Mouse (Mus musculus) stomach, embryonic 16.5 days (tissue): ENCODE results near the gene Kcnn3. TPM values are rescaled to one million over a fixed set of nuclear protein-coding genes. Genes with fewer than 3 reads are reported as not detected.
A peak's percentile ranks its signal among the peaks of the same experiment; 100 is the strongest.

ENCODE experiments used
- ATAC-seq: fragments of 200-750 bp; cut with Nextera tagmentation; 2 replicates; pipeline ENCODE4 v1.8.0; 2017; ENCODE audit warnings: moderate number of reproducible peaks, moderate TSS enrichment; ENCODE audit not compliant: insufficient read depth, low FRiP score
- H3K27ac ChIP-seq: fragments of 300-500 bp; sonication (generic); 2 replicates; pipeline ENCODE4 v1.5.1; 2014; ENCODE audit warnings: low read length
- H3K27me3 ChIP-seq: fragments of 300-500 bp; sonication (generic); 2 replicates; pipeline ENCODE4 v1.6.1; 2014; ENCODE audit warnings: low read length, control low read depth, mixed read lengths; ENCODE audit not compliant: control insufficient read depth, insufficient read depth
- H3K36me3 ChIP-seq: fragments of 300-500 bp; sonication (generic); 2 replicates; pipeline ENCODE4 v1.6.1; 2014; ENCODE audit warnings: low read length; ENCODE audit not compliant: control insufficient read depth, insufficient read depth
- H3K4me1 ChIP-seq: fragments of 300-500 bp; sonication (generic); 2 replicates; pipeline ENCODE4 v1.6.1; 2014; ENCODE audit warnings: low read length, control low read depth, mixed read lengths; ENCODE audit not compliant: control insufficient read depth, insufficient read depth
- H3K4me2 ChIP-seq: fragments of 300-500 bp; sonication (generic); 2 replicates; pipeline ENCODE4 v1.6.1; 2014; ENCODE audit warnings: low read depth, low read length, mixed read lengths
- H3K4me3 ChIP-seq: fragments of 300-500 bp; sonication (generic); replicated peaks from 2 replicates; pipeline ENCODE4 v1.5.1; 2014; ENCODE audit warnings: mild to moderate bottlenecking, low read length
- H3K9ac ChIP-seq: fragments of 300-500 bp; sonication (generic); 2 replicates; pipeline ENCODE4 v1.6.1; 2014; ENCODE audit warnings: low read length
- H3K9me3 ChIP-seq: fragments of 300-500 bp; sonication (generic); replicated peaks from 2 replicates; pipeline ENCODE4 v1.6.1; 2016; ENCODE audit warnings: low read length, control low read depth; ENCODE audit not compliant: control insufficient read depth
- WGBS: fragments of 180-500 bp; shearing (Covaris S2); extraction: QIAGEN DNeasy Blood & Tissue Kit; methylation state at CpG from one replicate; pipeline ENCODE4 v1.1.7; 2014; 5-methylcytosine and 5-hydroxymethylcytosine counted together
- polyA plus RNA-seq: library from polyadenylated mRNA; unstranded; fragments of >200 nt; fragmentation: Nextera tagmentation; extraction: Ambion mirVana; gene quantifications from 2 replicates; pipeline ENCODE4 v1.2.1, GENCODE M21; 2015

Gene Kcnn3
- polyA plus RNA-seq, 1 experiment from 2014 or later = 5.9 TPM

GRCm38 (mm10) chr3:89549488-89549887 lies 29.5 kb downstream of the Kcnn3 start:
- Histone ChIP-seq H3K27ac (no peak overlapping the region), H3K4me3 (no peak overlapping the region), H3K36me3 (no peaks in the 10 kb centered on the region), H3K9ac (no peak overlapping the region), H3K9me3 (no peaks in the 10 kb centered on the region; the same call in 1 of the 2 replicates), H3K4me1 (peaks cover 8% of the 10 kb centered on the region; the same call in 1 of the 2 replicates), H3K4me2 (no peak overlapping the region), H3K27me3 (no peaks in the 10 kb centered on the region)
- WGBS = 29% methylated on average over 4 of the region's 4 CpGs
- 0 out of 2 replicates have a peak, but pooled peaks have one; percentile 51 for ATAC-seq

- H3K9me3 ChIP-seq = no peaks in the 10 kb centered on the region; the same call in 1 of the 2 replicates
- no peak overlapping the region for H3K9ac ChIP-seq
- whole genome bisulfite sequencing = 73% methylated on average over 2 of the region's 2 CpGs
- H3K4me3 ChIP-seq = no peak overlapping the region
- no peaks in the 10 kb centered on the region for H3K36me3 ChIP-seq
- ATAC-seq = no peak
- H3K27ac ChIP-seq = no peak overlapping the region
- H3K4me1 ChIP-seq = peaks cover 8% of the 10 kb centered on the region; the same call in 1 of the 2 replicates
- H3K27me3 ChIP-seq = no peaks in the 10 kb centered on the region
- no peak overlapping the region for H3K4me2 ChIP-seq
Measured at GRCm38 (mm10) chr3:89551880-89552279, 31.9 kb downstream of the Kcnn3 start.

GRCm38 (mm10) chr3:89553432-89553831 lies 33.5 kb downstream of the Kcnn3 start:
- 79% methylated on average over 8 of the region's 8 CpGs for WGBS
- Histone ChIP-seq H3K9ac (no peak overlapping the region), H3K36me3 (no peaks in the 10 kb centered on the region), H3K4me1 (peaks cover 8% of the 10 kb centered on the region; the same call in 1 of the 2 replicates), H3K4me2 (no peak overlapping the region), H3K27me3 (no peaks in the 10 kb centered on the region), H3K4me3 (no peak overlapping the region), H3K27ac (no peak overlapping the region), H3K9me3 (no peaks in the 10 kb centered on the region; the same call in 1 of the 2 replicates)
- no peak for ATAC-seq

GRCm38 (mm10) chr3:89553946-89554345 lies 34.0 kb downstream of the Kcnn3 start:
- no peak overlapping the region for H3K27ac ChIP-seq
- no peak overlapping the region for H3K4me3 ChIP-seq
- no peaks in the 10 kb centered on the region for H3K36me3 ChIP-seq
- peaks cover 8% of the 10 kb centered on the region; the same call in 1 of the 2 replicates for H3K4me1 ChIP-seq
- ATAC-seq = no peak
- H3K4me2 ChIP-seq = no peak overlapping the region
- 70% methylated on average over 4 of the region's 4 CpGs for WGBS
- H3K9ac ChIP-seq = no peak overlapping the region
- H3K27me3 ChIP-seq = no peaks in the 10 kb centered on the region
- no peaks in the 10 kb centered on the region; the same call in 1 of the 2 replicates for H3K9me3 ChIP-seq

- Histone ChIP-seq H3K9ac (no peak overlapping the region), H3K27me3 (no peaks in the 10 kb centered on the region), H3K4me3 (no peak overlapping the region), H3K4me1 (peaks cover 6% of the 10 kb centered on the region; the same call in 1 of the 2 replicates), H3K36me3 (no peaks in the 10 kb centered on the region), H3K27ac (no peak overlapping the region), H3K9me3 (no peaks in the 10 kb centered on the region; the same call in 1 of the 2 replicates), H3K4me2 (no peak overlapping the region)
- no peak for ATAC-seq
- WGBS = 80% methylated on average over 2 of the region's 2 CpGs
Measured at GRCm38 (mm10) chr3:89554587-89554986, 34.6 kb downstream of the Kcnn3 start.

GRCm38 (mm10) chr3:89557811-89558210 lies 37.8 kb downstream of the Kcnn3 start:
- H3K4me2 ChIP-seq = no peak overlapping the region
- 69% methylated on average over 5 of the region's 5 CpGs for WGBS
- no peaks in the 10 kb centered on the region for H3K36me3 ChIP-seq

GRCm38 (mm10) chr3:89558972-89559910 lies 39.3 kb downstream of the Kcnn3 start:
- Histone ChIP-seq H3K9me3 (no peaks in the 10 kb centered on the region), H3K36me3 (no peaks in the 10 kb centered on the region), H3K27ac (no peak overlapping the region), H3K27me3 (no peaks in the 10 kb centered on the region), H3K4me2 (no peak overlapping the region), H3K4me3 (no peak overlapping the region), H3K4me1 (no peaks in the 10 kb centered on the region), H3K9ac (no peak overlapping the region)
- no peak for ATAC-seq
- WGBS = 63% methylated on average over 15 of the region's 15 CpGs

More at GRCm38 (mm10) chr3:89557811-89558210, 37.8 kb downstream of the Kcnn3 start:
- Histone ChIP-seq H3K4me1 (no peaks in the 10 kb centered on the region), H3K4me3 (no peak overlapping the region), H3K27me3 (no peaks in the 10 kb centered on the region), H3K9ac (no peak overlapping the region), H3K9me3 (no peaks in the 10 kb centered on the region; the same call in 1 of the 2 replicates), H3K27ac (no peak overlapping the region)
- no peak for ATAC-seq

GRCm38 (mm10) chr3:89561386-89561785 lies 41.4 kb downstream of the Kcnn3 start:
- H3K4me3 ChIP-seq = no peak overlapping the region
- H3K4me2 ChIP-seq = no peak overlapping the region
- 77% methylated on average over 6 of the region's 6 CpGs for WGBS
- H3K27me3 ChIP-seq = no peaks in the 10 kb centered on the region
- no peak overlapping the region for H3K27ac ChIP-seq
- no peak overlapping the region for H3K9ac ChIP-seq
- H3K36me3 ChIP-seq = no peaks in the 10 kb centered on the region
- H3K4me1 ChIP-seq = no peaks in the 10 kb centered on the region
- no peaks in the 10 kb centered on the region for H3K9me3 ChIP-seq
- no peak for ATAC-seq

GRCm38 (mm10) chr3:89565371-89565770 lies 45.4 kb downstream of the Kcnn3 start:
- ATAC-seq = peak; percentile 35; the same call in 1 of the 2 replicates
- Histone ChIP-seq H3K9me3 (no peaks in the 10 kb centered on the region), H3K27me3 (no peaks in the 10 kb centered on the region), H3K27ac (no peak overlapping the region), H3K4me2 (no peak overlapping the region), H3K4me1 (no peaks in the 10 kb centered on the region), H3K36me3 (no peaks in the 10 kb centered on the region), H3K4me3 (no peak overlapping the region), H3K9ac (no peak overlapping the region)
- WGBS = 46% methylated on average over 5 of the region's 5 CpGs
